ENCODE assay signal across 8 mouse cellular contexts in the genomic region with DNA sequence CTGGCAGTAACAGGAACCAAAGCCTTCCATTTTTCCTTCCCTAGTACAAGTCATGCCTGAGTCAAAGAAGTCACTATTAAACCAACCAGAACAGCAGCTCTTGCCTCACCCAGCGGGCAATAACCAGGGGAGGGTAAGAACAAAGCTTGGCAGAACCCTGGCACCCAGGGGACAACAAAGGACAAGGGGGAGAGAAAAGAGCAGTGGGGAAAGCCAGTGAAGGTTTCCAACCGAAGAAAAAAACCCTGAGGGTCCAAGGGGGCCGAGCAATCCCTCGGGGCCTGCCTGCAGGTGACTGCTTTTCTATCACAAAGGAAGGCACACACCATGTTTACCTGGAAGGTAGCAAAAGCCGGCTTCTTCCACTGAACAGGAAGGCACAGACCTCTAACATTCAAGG. TPM values are rescaled to one million over a fixed set of nuclear protein-coding genes. Genes with fewer than 3 reads are reported as not detected.
DNase-seq lines count a peak whose midpoint lies in the region; ATAC-seq and TF ChIP-seq lines count a peak whose summit lies in the region.

No protein-coding gene starts in this region.

- intact Hi-C loops in heart, postnatal 10 days (cut with DNase I): no loop called here

- H3K9me3 ChIP-seq in heart, embryonic 14.5 days (ENCODE audit: control insufficient read depth, low read length): no peaks in the 10 kb centered on the region
- H3K9me3 ChIP-seq in embryonic facial prominence, embryonic 10.5 days: no peaks in the 10 kb centered on the region
- no peaks in the 10 kb centered on the region for H3K9me3 ChIP-seq in hindbrain, embryonic 14.5 days (ENCODE audit: control insufficient read depth, low read length)
- no peaks in the 10 kb centered on the region for H3K9me3 ChIP-seq in liver, postnatal 0 days (ENCODE audit: low read length)

- no peaks in the 10 kb centered on the region for H3K36me3 ChIP-seq in heart, embryonic 14.5 days (ENCODE audit: control insufficient read depth, insufficient read depth, low read length)
- H3K36me3 ChIP-seq in embryonic facial prominence, embryonic 10.5 days (replicated peaks): no peaks in the 10 kb centered on the region; the same call in 1 of the 2 replicates
- no peaks in the 10 kb centered on the region for H3K36me3 ChIP-seq in hindbrain, embryonic 14.5 days (replicated peaks; ENCODE audit: control insufficient read depth, insufficient read depth)
- no peaks in the 10 kb centered on the region for H3K36me3 ChIP-seq in liver, postnatal 0 days (replicated peaks; ENCODE audit: insufficient read depth, low read length)

- peak overlapping the region; percentile 75 for H3K4me2 ChIP-seq in heart, embryonic 14.5 days (ENCODE audit: low read length)
- peak overlapping the region; percentile 93 for H3K4me2 ChIP-seq in hindbrain, embryonic 14.5 days (replicated peaks)
- H3K4me2 ChIP-seq in liver, postnatal 0 days (ENCODE audit: low read depth, low read length): peak overlapping the region; percentile 91

- peak overlapping the region in 1 of 2 experiments; percentile 89; a peak in 2 of 4 replicates for H3K27ac ChIP-seq in heart, embryonic 14.5 days (replicated peaks in 1 of 2; ENCODE audit: control insufficient read depth in 1 of 2, insufficient read depth in 1 of 2, low read depth in 2 of 2, low read length in 2 of 2)
- H3K27ac ChIP-seq in embryonic facial prominence, embryonic 10.5 days (replicated peaks): peak overlapping the region; percentile 42
- no peak overlapping the region for H3K27ac ChIP-seq in hindbrain, embryonic 14.5 days
- peak overlapping the region; percentile 83 for H3K27ac ChIP-seq in liver, postnatal 0 days (ENCODE audit: low read depth)

- ATAC-seq in heart, embryonic 14.5 days (ENCODE audit: insufficient number of reproducible peaks, insufficient read depth, low FRiP score, low read depth): no peak
- no peak for ATAC-seq in hindbrain, embryonic 14.5 days (ENCODE audit: low FRiP score)
- no peak for ATAC-seq in liver, postnatal 0 days

- TF ChIP-seq CTCF in liver, postnatal 0 days (IDR thresholded peaks at IDR 0.05; ENCODE audit: low read depth): no peak

- DNase-seq in heart, postnatal 10 days: no peak
- no peak for DNase-seq in embryonic facial prominence, embryonic 10.5 days (ENCODE audit: low spot score)
- DNase-seq in hindbrain, embryonic 14.5 days (ENCODE audit: low spot score): no peak
- no peak for DNase-seq in liver, postnatal 0 days
- DNase-seq in layer of hippocampus, postnatal 25 days (ENCODE audit: extremely low spot score in 1 of 2, low spot score in 1 of 2): no peak
- DNase-seq in spleen, postnatal 14 days (ENCODE audit: low spot score in 2 of 2): no peak
- no peak for DNase-seq in natural killer cell, adult 2 months (ENCODE audit: low spot score in 2 of 2)

- peak overlapping the region; percentile 92 for H3K9ac ChIP-seq in heart, embryonic 14.5 days (ENCODE audit: low read length)
- peak overlapping the region; percentile 83 for H3K9ac ChIP-seq in hindbrain, embryonic 14.5 days
- peak overlapping the region; percentile 82 for H3K9ac ChIP-seq in liver, postnatal 0 days (replicated peaks)

- no peaks in the 10 kb centered on the region for H3K27me3 ChIP-seq in heart, embryonic 14.5 days (ENCODE audit: control insufficient read depth, insufficient read depth, low read length)
- H3K27me3 ChIP-seq in embryonic facial prominence, embryonic 10.5 days (replicated peaks; ENCODE audit: low read depth, poor library complexity, severe bottlenecking): 0 out of 2 replicates have a peak, but pooled peaks cover 7% of the 10 kb centered on the region
- H3K27me3 ChIP-seq in hindbrain, embryonic 14.5 days (ENCODE audit: control insufficient read depth, insufficient read depth, low read length): no peaks in the 10 kb centered on the region
- H3K27me3 ChIP-seq in liver, postnatal 0 days (ENCODE audit: insufficient read depth, low read length): no peaks in the 10 kb centered on the region

- WGBS in heart, embryonic 14.5 days: 69% methylated on average over 5 of the region's 5 CpGs
- 48% methylated on average over 5 of the region's 5 CpGs for WGBS in embryonic facial prominence, embryonic 10.5 days
- 57% methylated on average over 5 of the region's 5 CpGs for WGBS in hindbrain, embryonic 14.5 days
- 61% methylated on average over 5 of the region's 5 CpGs for WGBS in liver, postnatal 0 days (ENCODE audit: insufficient replicate concordance)

- peak overlapping the region in 1 of 2 experiments; percentile 83; a peak in 2 of 4 replicates for H3K4me3 ChIP-seq in heart, embryonic 14.5 days (ENCODE audit: control insufficient read depth in 1 of 2, insufficient read depth in 1 of 2, low read depth in 1 of 2, low read length in 2 of 2)
- peak overlapping the region; percentile 96 for H3K4me3 ChIP-seq in embryonic facial prominence, embryonic 10.5 days
- peak overlapping the region; percentile 93 for H3K4me3 ChIP-seq in hindbrain, embryonic 14.5 days (replicated peaks; ENCODE audit: low read length)
- H3K4me3 ChIP-seq in liver, postnatal 0 days (ENCODE audit: low read depth, low read length): peak overlapping the region; percentile 82

- no peak for TF ChIP-seq EP300 in liver, postnatal 0 days (IDR thresholded peaks at IDR 0.05; ENCODE audit: low read depth)

- H3K4me1 ChIP-seq in heart, embryonic 14.5 days (ENCODE audit: control insufficient read depth in 2 of 2, insufficient read depth in 2 of 2, low read length in 2 of 2): peaks cover 15 to 37% of the 10 kb centered on the region in 2 experiments
- H3K4me1 ChIP-seq in embryonic facial prominence, embryonic 10.5 days: peaks cover 47% of the 10 kb centered on the region
- peaks cover 13% of the 10 kb centered on the region for H3K4me1 ChIP-seq in hindbrain, embryonic 14.5 days (replicated peaks; ENCODE audit: control insufficient read depth, insufficient read depth, low read length)
- peaks cover 39% of the 10 kb centered on the region for H3K4me1 ChIP-seq in liver, postnatal 0 days (ENCODE audit: insufficient read depth)

RNA-seq across cellular contexts. Expression of a gene that starts 1.7 kb away (rescaled TPM):
- polyA plus RNA-seq in heart, embryonic 14.5 days (2014; fragmentation: Nextera tagmentation; extraction: Ambion mirVana): 12.7 and 15.9 TPM in 2 replicates
- total RNA-seq in heart, postnatal 10 days (2021): 10 to 100 TPM; 51.2 to 59.7 TPM
- polyA plus RNA-seq in embryonic facial prominence, embryonic 10.5 days (2016; fragmentation: Nextera tagmentation; extraction: Ambion mirVana): 15.5 and 15.8 TPM in 2 replicates
- 18.1 and 18.7 TPM in 2 replicates for polyA plus RNA-seq in hindbrain, embryonic 14.5 days (2014; fragmentation: Nextera tagmentation; extraction: Ambion mirVana)
- 7.0 and 7.9 TPM in 2 replicates for polyA plus RNA-seq in liver, postnatal 0 days (2015; fragmentation: Nextera tagmentation; extraction: Ambion mirVana)
- 10 to 100 TPM; 96.3 to 99.2 TPM for total RNA-seq in layer of hippocampus, postnatal 25 days (2021)

RNA-seq across cellular contexts. Expression of a gene that starts 43.3 kb away (rescaled TPM):
- polyA plus RNA-seq in heart, embryonic 14.5 days (2014; fragmentation: Nextera tagmentation; extraction: Ambion mirVana): 9.1 and 11.5 TPM in 2 replicates
- 10 to 100 TPM; 13.9 TPM for total RNA-seq in heart, postnatal 10 days (2021)
- polyA plus RNA-seq in embryonic facial prominence, embryonic 10.5 days (2016; fragmentation: Nextera tagmentation; extraction: Ambion mirVana): 24.1 and 24.2 TPM in 2 replicates
- polyA plus RNA-seq in hindbrain, embryonic 14.5 days (2014; fragmentation: Nextera tagmentation; extraction: Ambion mirVana): 11.9 and 13.6 TPM in 2 replicates
- 3.2 and 3.8 TPM in 2 replicates for polyA plus RNA-seq in liver, postnatal 0 days (2015; fragmentation: Nextera tagmentation; extraction: Ambion mirVana)
- total RNA-seq in layer of hippocampus, postnatal 25 days (2021): 10 to 100 TPM; 20.3 to 26.7 TPM
